Mouse (Mus musculus) c-Kit-positive CD71-positive TER-119-negative erythroid progenitor cells, embryonic 14.5 days (primary cell): ENCODE results near the gene Peli2.

Experiments
- DNase-seq: peaks from one replicate; pipeline ENCODE4 v3.0.0-alpha.2; 2013; ENCODE audit warnings: low read depth

The Peli2 gene

DNA sequence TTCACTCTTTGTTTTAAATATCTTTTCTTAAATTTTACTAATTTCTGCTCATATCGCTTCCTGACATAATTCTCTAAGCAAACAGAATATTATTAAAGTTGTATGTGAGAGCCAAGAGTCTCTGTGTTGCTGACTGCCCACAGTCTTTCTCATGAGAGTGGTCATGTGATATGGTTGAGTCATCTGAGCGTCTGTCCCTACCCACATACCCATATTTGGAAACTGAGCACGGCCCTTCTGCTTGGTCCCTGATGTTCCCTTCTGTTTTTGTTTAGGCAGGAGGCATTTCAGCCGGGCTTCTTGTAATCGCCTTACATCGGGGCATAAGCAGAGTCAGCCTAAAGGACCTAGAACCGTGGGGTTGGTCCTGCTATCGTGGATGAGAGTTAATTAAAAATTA, 68.7 kb downstream of the Peli2 start:
- no peak for DNase-seq

GRCm38 (mm10) chr14:48190946-48191345, 70.3 kb downstream of the Peli2 start:
- no peak for DNase-seq

DNA sequence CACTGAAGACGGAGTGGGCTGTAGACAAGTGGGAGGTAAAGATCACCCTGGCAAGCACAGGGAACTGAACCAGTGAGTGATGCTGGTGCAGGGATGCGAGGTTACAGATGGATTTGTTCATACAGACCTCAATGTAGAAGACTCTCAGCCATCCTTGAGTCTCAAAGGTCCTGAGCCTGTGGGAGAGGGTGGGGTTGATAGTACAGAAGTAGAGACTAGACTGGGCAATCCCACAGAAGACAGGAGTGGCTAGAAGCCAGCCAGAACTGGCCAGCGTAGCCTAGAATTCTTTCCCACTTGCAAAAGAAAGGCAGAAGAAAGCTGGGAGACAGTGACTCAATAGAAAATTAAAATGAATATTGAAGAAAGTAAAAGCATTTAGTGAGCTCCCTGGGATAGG, 71.3 kb downstream of the Peli2 start:
- no peak for DNase-seq

- no peak for DNase-seq
Observed at GRCm38 (mm10) chr14:48196804-48197203, 76.2 kb downstream of the Peli2 start.

DNA sequence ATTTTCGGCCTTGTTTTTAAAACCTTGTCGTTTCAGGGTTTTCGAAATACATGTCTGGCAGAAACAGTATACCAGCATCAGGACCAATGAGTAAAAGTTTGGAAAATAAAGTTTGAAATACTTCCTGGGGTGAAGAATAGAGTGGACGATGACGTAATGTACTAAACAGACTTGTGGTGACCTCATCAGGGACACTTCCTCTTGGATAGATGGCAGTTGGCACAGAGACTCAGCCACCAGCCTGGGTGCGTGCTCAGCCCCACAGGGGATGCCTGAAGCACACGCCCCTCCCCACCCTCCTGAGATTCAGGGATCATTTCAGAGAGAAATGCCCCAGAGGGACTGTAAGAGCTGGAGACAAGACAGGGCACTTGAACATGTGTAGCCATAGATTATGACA, 76.7 kb downstream of the Peli2 start:
- DNase-seq: no peak

DNA sequence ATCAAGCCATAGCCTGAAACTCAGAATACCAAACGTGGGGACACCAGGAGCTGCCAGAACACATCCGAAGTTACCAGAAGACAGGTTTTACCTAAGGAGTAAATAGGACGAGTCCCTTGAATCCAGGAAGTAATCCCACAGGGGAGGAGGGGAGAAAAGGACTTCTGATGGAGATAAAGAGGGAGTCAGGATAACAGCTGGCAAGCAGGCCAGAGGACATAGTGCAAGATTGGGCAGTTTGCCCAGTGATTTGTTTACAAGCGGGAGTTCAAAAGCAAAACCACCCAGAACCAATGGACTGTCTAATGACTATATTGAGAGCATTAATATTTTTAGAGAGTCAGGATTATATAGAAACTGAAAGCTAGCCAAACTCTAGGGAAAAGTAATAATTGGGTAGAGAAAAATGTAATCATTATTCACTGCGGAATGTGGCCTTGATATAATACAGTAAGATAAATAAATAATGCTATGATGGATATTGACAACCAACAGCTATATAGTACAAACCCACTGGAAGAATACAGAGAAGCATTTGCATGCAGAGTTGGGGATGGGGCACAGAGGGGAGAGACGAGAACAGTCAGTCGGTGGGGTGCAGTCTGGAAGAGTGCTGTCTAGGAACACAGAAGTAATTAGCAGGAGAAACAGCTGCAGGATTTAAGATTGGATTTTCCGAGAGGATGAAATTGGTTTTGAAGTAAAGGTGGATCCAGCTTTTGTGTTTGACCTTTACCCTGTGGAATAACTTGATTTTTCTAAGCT, 77.7 kb downstream of the Peli2 start:
- DNase-seq: no peak

DNA sequence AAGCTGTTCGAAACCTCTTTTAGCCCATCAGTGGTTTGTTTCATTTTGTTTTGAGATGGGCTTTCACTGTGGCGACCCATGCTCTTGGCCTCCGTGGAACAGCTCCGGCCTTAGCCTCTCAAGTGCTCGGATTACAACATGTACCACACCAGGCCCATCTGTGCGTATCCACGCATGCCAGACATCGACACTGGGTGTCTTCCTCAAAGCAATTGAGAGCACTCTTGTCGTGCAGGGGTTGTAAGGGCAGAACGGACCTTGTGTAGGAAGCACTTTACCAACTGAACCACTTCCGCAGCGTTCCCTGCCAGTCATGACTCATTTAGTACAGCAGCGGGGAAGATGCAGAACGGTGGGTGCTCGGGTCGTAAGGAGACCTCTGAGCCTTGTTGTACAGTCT, 78.3 kb downstream of the Peli2 start:
- DNase-seq: no peak

DNA sequence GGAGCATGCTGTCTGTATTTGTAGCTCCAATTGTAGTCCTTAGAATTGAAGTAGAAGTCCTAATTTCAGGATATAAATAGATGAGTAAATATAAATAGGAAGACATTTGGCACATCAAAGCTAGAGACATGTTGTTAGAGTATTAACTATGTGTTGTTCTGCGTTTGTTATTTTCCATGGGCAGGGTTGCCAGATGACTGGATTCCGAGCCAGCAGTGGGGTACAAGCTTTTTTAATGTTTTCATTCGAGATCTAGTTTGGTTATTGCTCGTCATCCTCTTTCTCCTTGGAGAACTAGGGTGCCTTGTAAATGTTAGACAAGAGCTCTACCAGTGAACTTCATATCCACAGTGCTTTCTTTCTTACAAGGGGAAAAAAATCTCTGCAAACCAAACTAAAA, 78.9 kb downstream of the Peli2 start:
- DNase-seq: no peak

DNA sequence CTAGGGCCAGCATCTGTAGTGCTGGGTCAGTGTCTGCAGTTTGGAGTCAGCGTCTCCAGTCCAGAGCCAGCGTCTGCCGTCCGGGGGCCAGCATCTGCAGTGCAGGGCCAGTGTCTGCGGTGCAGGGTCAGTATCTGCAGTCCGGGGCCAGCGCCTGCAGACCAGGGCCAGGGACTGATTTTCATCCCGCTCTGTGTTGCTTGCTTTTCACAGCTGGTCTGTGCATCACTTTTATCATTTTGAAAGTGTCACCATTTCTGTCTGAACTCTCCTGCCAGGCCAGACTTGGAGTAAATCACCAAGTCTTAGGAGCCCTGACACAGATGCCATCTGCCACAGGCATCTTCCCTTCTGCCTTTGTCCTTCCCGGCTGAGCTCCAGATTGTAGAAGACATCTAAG, 79.7 kb downstream of the Peli2 start:
- no peak for DNase-seq

DNA sequence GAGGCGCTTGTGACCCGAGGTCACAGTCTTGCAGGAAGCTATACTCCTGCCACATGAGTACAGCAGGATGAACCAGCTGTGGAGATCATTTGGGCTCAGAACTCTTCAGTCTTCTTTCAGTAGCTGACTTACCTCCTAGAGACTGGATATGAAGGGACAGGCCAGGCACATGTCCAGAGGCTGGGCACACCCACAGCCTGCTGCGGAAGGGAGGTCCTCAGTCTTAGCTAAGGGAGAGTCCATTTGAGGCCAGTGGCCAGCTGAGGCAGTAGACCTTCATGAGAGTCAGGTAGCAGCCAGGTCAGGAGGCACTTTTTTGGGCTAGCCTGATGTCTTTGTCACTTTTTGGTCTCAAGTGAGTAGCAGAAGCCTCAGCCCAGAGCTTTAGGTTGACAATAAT, 80.2 kb downstream of the Peli2 start:
- no peak for DNase-seq

GRCm38 (mm10) chr14:48201403-48201802, 80.8 kb downstream of the Peli2 start:
- DNase-seq: no peak

DNA sequence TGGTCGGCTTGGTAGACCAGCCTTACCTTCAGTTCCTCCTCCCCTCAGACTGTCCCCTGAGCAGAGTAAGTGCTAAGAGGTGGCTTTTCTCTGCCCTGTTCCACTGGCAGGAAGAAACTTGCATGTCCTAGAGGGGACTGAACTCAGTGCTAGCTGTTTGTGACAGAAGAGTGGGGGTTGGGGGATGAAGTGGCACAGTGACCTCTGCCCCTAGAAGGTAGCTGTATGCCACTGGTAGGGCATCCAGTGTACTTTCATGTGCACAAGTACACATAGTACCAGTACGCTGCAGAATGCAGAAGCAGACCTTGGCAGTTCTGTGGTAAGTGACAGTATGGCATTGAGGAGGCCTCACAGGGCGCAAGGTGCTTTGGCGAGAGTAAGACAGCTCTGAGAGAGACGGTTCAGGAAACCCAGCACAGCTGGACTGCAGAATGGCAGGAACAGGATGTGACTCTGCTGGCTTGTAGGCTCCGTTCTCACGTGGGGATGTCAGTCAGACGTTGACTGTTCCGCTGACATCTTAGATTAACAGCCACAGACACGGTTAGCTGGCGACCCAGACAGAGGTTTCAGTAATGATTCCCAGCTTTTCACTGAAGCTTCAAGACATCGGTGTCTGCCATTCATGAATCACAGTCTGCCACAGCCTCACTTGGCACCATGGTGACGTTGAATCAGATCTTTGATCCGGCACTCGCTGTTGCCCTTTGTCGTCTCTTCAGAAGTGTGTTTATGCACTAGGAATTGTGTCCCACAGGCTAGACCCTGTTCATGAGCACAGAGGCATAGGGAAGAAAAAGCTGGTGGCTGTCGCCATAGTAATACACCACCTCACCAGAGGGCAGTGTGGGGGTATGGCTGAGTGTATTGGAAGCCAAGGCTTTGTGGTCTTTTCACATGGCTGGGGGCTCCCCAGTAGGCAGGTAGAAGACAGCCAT, 81.7 kb downstream of the Peli2 start:
- DNase-seq: no peak

- no peak for DNase-seq
Observed at GRCm38 (mm10) chr14:48205044-48205443, 84.4 kb downstream of the Peli2 start.

- no peak for DNase-seq
Observed at GRCm38 (mm10) chr14:48205635-48206034, 85.0 kb downstream of the Peli2 start.

DNA sequence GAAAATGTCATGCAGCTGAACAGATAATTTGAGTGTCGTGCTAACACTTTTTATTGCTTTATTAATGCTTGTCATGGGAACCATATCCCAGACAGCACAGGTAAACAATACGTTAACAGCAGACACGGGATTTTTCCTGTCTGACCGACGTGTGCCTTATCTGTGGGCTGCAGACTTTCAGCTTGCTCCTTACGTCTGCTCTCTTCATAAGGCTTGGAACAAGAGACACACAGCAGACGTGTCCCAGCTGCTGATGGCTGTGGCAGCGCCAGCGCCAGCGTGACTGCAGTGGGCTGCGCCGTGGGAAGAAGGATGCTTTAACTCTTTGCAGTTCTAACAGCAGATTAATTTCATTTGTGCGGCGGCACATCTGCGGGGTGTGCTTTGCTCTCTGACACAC, 86.5 kb downstream of the Peli2 start:
- no peak for DNase-seq

GRCm38 (mm10) chr14:48207746-48208640, 87.4 kb downstream of the Peli2 start:
- DNase-seq: no peak

DNA sequence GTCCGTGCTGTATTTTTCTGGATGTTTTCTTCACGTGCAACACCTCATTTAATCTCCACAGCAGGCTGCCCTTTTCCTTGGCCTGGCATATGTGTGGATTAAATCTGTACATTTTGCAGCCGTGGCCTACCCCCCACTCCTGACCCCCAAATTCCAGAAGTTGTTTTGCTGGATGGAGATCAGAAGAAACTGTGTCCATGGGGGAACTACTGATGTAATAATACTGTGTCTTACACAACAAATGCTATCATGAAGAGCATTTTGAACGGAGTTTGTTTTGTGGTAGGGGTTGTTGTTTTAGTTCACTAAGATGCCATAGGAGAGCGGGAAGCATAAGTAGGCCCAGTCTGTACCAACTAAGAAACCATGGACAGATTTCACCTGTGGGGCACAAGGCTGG, 88.8 kb downstream of the Peli2 start:
- DNase-seq: no peak

DNA sequence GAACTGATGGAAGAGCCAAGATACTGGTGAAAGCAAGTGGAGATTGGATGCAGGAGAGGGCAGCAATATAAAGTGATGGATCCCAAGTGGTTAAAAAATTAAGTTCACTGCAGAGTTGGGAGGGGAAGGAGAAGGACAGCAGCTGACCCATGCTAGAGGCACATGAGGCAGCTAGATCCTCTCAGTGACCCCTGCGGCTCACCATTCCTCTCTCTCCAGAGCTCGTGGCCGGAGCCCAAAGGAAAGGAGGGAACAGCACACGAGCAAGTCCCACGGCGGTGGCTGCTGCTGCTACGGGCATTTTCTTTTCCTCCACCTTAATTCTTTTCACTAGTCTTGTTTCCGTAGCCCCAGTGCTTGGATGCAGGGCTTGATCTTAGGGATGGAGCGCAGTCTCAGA, 89.5 kb downstream of the Peli2 start:
- no peak for DNase-seq

- DNase-seq: no peak
Observed at GRCm38 (mm10) chr14:48211526-48211925, 90.9 kb downstream of the Peli2 start.

GRCm38 (mm10) chr14:48212839-48213238, 92.2 kb downstream of the Peli2 start:
- no peak for DNase-seq

- no peak for DNase-seq
Observed at GRCm38 (mm10) chr14:48213593-48213992, 93.0 kb downstream of the Peli2 start.

DNA sequence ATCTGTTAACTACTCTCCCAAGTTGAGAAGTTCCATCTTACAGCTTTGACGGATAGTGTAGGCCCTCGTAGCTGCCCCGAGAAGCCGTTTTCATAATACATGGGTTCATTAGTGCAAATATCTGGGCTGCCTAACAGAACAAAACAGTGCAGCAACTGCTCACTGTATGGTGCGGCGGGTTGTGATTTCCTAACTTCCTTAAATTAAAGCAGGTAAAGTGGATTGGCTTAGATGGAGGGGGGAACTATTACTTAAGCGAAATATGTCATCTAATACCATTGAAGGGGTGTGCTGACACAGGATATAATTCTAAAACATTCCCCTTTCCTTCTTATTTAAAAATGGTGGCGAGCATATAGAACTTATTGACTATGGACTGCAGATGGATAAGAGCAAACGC, 101.4 kb downstream of the Peli2 start:
- no peak for DNase-seq
